Mouse (Mus musculus) limb, embryonic 10.5 days (tissue): ENCODE measurements around the gene Blnk. TPM values are rescaled to one million over a fixed set of nuclear protein-coding genes. Genes with fewer than 3 reads are reported as not detected.
A peak's percentile ranks its signal among the peaks of the same experiment; 100 is the strongest.

Experiments used
- DNase-seq: peaks from one replicate; pipeline ENCODE4 v3.0.0-alpha.2; 2017; ENCODE audit warnings: low spot score
- H3K27ac ChIP-seq: fragments of 300-500 bp; sonication (generic); 2 replicates; pipeline ENCODE4 v1.5.1; 2016; ENCODE audit warnings: mild to moderate bottlenecking
- H3K27me3 ChIP-seq: fragments of 300-500 bp; sonication (generic); 2 replicates; pipeline ENCODE4 v1.6.1; 2016; ENCODE audit warnings: low read depth, mild to moderate bottlenecking; ENCODE audit not compliant: poor library complexity, severe bottlenecking
- H3K36me3 ChIP-seq: fragments of 300-500 bp; sonication (generic); 2 replicates; pipeline ENCODE4 v1.6.1; 2016; ENCODE audit warnings: mild to moderate bottlenecking, moderate library complexity
- H3K4me1 ChIP-seq: fragments of 300-500 bp; sonication (generic); 2 replicates; pipeline ENCODE4 v1.6.1; 2016
- H3K4me3 ChIP-seq: fragments of 300-500 bp; sonication (generic); 2 replicates; pipeline ENCODE4 v1.5.1; 2016; ENCODE audit warnings: mild to moderate bottlenecking, moderate library complexity
- H3K9me3 ChIP-seq: fragments of 300-500 bp; sonication (generic); replicated peaks from 2 replicates; pipeline ENCODE4 v1.6.1; 2016; ENCODE audit warnings: mild to moderate bottlenecking
- WGBS: fragments of 180-500 bp; shearing (Covaris S2); methylation state at CpG from one replicate; pipeline ENCODE4 v1.1.7; 2016; 5-methylcytosine and 5-hydroxymethylcytosine counted together
- polyA plus RNA-seq: library from polyadenylated mRNA; unstranded; fragments of >200 nt; fragmentation: Nextera tagmentation; extraction: Ambion mirVana; gene quantifications from 2 replicates; pipeline ENCODE4 v1.2.1, GENCODE M21; 2016

Gene Blnk
- 0.45 and 0.93 TPM in 2 replicates for polyA plus RNA-seq

GRCm38 (mm10) chr19:40994057-40994585, at the start of gene Blnk:
Gene Blnk (minus strand): TSS chr19:40994535.
- H3K4me3 ChIP-seq: no peak within 1 kb of the TSS
- 52% methylated on average over 8 of the region's 8 CpGs for WGBS
- H3K27me3 ChIP-seq: no peaks in the 10 kb centered on the region
- peaks cover 33% of the 10 kb centered on the region for H3K4me1 ChIP-seq
- H3K27ac ChIP-seq: 0 out of 2 replicates have a peak within 1 kb of the TSS, but pooled peaks have one; percentile 25
- no peaks in the 10 kb centered on the region for H3K36me3 ChIP-seq
- DNase-seq: no peak
- no peaks in the 10 kb centered on the region for H3K9me3 ChIP-seq

GRCm38 (mm10) chr19:41039110-41039509, 44.8 kb upstream of the Blnk start:
- WGBS: 84% methylated on average over 7 of the region's 7 CpGs
- Histone ChIP-seq H3K27ac (no peak overlapping the region), H3K36me3 (no peaks in the 10 kb centered on the region), H3K9me3 (no peaks in the 10 kb centered on the region), H3K4me3 (no peak overlapping the region), H3K4me1 (no peaks in the 10 kb centered on the region), H3K27me3 (no peaks in the 10 kb centered on the region)
- no peak for DNase-seq

DNA sequence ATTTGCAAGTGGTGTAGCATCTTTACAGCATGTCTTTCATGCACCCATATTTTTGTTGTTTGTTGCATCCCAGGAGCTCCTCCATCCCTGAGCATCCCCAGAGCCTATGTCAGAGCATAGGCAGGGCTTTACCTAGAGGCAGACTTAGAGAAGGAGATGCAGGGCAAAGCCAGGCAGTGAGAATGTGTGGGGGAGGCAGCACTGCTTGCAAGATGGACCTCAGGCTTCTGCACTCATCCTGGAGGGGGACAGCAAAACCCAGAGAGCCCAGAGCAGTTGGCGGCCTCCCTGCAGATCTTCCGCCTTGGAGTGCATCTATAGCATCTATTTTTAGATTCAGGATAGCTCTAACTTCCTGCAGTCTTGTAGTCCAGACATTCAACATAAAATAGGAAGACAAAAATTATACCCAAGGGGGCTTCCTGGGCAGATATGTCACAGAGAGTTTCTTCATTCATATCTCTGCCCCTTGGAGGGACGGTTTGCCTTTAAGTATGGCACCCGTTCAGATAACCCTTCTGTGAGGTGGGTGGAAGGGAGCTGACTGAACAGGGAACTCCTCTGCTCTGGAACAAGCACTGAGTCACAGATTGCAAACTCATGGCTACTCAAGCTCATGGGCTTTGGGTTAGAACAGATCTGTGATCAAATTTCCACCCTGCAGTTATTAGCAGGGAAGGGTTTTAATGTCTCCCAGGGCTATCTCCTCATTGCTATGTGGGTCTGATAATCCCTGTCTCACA, 41.6 kb upstream of the Blnk start:
- no peak overlapping the region for H3K4me3 ChIP-seq
- H3K27ac ChIP-seq: no peak overlapping the region
- no peaks in the 10 kb centered on the region for H3K4me1 ChIP-seq
- DNase-seq: no peak
- no peaks in the 10 kb centered on the region for H3K36me3 ChIP-seq
- 88% methylated on average over 4 of the region's 4 CpGs for WGBS
- H3K27me3 ChIP-seq: no peaks in the 10 kb centered on the region
- no peaks in the 10 kb centered on the region for H3K9me3 ChIP-seq

- 90% methylated on average over 6 of the region's 6 CpGs for WGBS
- H3K4me1 ChIP-seq: no peaks in the 10 kb centered on the region
- H3K4me3 ChIP-seq: no peak overlapping the region
- DNase-seq: no peak
- no peaks in the 10 kb centered on the region for H3K27me3 ChIP-seq
- no peak overlapping the region for H3K27ac ChIP-seq
- H3K36me3 ChIP-seq: no peaks in the 10 kb centered on the region
- no peaks in the 10 kb centered on the region for H3K9me3 ChIP-seq
Measured at GRCm38 (mm10) chr19:41031869-41032268, 37.5 kb upstream of the Blnk start.

DNA sequence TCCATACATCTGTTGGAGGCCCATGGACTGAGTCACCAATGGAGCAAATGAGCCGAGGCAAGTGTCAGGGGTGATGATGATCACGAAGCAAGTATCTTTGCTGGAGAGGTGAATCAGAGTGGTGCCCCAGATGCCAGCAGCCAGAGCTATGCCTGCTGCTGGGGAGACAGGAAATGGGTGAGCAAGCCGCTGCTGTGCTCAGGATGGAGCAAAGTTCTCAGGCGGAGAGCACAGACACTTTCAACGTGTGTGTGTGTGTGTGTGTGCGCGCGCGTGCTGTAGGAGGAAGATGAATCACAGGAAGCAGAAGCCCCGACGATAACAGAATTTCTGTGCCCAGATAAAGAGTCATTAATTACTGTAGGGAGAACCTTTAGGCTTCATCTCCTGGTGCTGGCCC, 36.7 kb upstream of the Blnk start:
- H3K27me3 ChIP-seq: no peaks in the 10 kb centered on the region
- no peaks in the 10 kb centered on the region for H3K4me1 ChIP-seq
- no peaks in the 10 kb centered on the region for H3K9me3 ChIP-seq
- no peak overlapping the region for H3K27ac ChIP-seq
- no peaks in the 10 kb centered on the region for H3K36me3 ChIP-seq
- DNase-seq: no peak
- no peak overlapping the region for H3K4me3 ChIP-seq
- 85% methylated on average over 11 of the region's 11 CpGs for WGBS

DNA sequence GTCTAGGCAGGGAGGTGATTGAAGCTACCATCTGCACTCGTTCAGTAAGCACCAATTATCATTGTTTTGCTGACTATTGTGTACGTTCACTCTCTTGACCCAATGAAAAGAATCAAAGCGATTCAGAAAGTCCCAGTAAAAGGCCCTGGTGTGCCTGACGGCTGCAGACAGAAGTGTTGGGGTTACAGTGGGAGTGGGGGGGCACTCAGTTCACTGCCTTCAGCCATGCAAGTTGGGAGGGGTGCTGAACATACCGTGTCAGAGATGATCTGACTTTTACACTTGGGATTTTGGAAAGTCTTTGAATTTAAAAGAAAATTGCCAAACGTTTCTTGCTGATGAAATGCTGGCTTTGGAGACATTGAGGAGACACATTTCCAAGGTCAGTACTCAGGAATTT, 35.8 kb upstream of the Blnk start:
- Histone ChIP-seq H3K4me3 (no peak overlapping the region), H3K36me3 (no peaks in the 10 kb centered on the region)
- WGBS: 81% methylated on average over 6 of the region's 6 CpGs

DNA sequence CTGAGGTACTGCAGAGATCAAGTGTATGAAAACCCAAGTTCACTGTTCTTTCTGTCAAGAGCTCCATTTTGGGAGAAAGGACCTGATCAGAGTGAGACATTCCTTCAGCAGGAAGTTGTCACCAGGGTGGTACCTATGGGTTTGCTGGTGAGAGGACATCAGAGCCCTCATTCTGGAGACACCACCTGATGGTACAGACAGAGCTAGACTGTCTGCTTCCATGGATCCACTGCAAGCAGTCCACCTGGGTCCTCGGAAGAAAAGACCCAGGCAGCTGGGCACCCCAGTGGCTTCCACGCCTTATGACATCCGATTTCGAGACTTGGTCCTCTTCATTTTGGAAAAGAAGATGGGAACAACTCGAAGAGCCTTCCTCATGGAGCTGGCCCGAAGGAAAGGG, 34.9 kb upstream of the Blnk start, which contains the start of gene Dntt:
TSS of gene Dntt (plus strand) at position 57 of the 400 bp plus-strand sequence.
- H3K36me3 ChIP-seq: no peaks in the 10 kb centered on the region
- DNase-seq: no peak
- H3K27me3 ChIP-seq: no peaks in the 10 kb centered on the region
- no peak within 1 kb of the TSS for H3K4me3 ChIP-seq
- no peaks in the 10 kb centered on the region for H3K9me3 ChIP-seq
- H3K4me1 ChIP-seq: no peaks in the 10 kb centered on the region
- 89% methylated on average over 6 of the region's 6 CpGs for WGBS
- H3K27ac ChIP-seq: no peak within 1 kb of the TSS

More for the DNA sequence above, 35.8 kb upstream of the Blnk start:
- H3K9me3 ChIP-seq: no peaks in the 10 kb centered on the region
- no peak for DNase-seq
- H3K4me1 ChIP-seq: no peaks in the 10 kb centered on the region
- no peak overlapping the region for H3K27ac ChIP-seq
- H3K27me3 ChIP-seq: no peaks in the 10 kb centered on the region

DNA sequence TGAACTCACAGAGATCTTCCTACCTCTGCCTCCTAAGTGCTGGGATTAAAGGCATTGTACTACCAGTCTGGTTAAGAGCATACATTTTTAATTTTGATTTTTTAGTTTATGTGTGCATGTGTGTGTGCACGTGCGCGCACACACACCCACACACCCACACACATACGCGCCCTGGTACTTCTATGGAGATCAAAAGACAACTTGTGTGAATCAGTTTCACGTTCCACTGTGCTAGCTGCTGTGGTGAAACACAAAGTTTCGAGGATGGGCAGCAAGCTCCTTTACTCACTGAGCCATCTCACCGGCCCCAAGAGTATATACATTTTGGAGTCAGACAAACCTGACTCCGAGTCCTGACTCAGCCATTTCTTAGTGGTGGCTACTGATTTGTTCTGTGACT, 33.3 kb upstream of the Blnk start:
- WGBS: 93% methylated on average over 9 of the region's 9 CpGs
- Histone ChIP-seq H3K9me3 (no peaks in the 10 kb centered on the region), H3K27ac (no peak overlapping the region), H3K36me3 (no peaks in the 10 kb centered on the region), H3K4me1 (0 out of 2 replicates have a peak, but pooled peaks cover 2% of the 10 kb centered on the region), H3K27me3 (no peaks in the 10 kb centered on the region), H3K4me3 (no peak overlapping the region)
- no peak for DNase-seq

- 94% methylated on average over 5 of the region's 5 CpGs for WGBS
- no peak for DNase-seq
- no peaks in the 10 kb centered on the region for H3K27me3 ChIP-seq
- 0 out of 2 replicates have a peak, but pooled peaks cover 2% of the 10 kb centered on the region for H3K4me1 ChIP-seq
- H3K4me3 ChIP-seq: no peak overlapping the region
- no peak overlapping the region for H3K27ac ChIP-seq
- no peaks in the 10 kb centered on the region for H3K9me3 ChIP-seq
- H3K36me3 ChIP-seq: no peaks in the 10 kb centered on the region
Measured at GRCm38 (mm10) chr19:41027024-41027423, 32.7 kb upstream of the Blnk start.

GRCm38 (mm10) chr19:41026551-41026950, 32.2 kb upstream of the Blnk start:
- H3K27me3 ChIP-seq: no peaks in the 10 kb centered on the region
- H3K9me3 ChIP-seq: no peaks in the 10 kb centered on the region
- no peak for DNase-seq
- H3K4me3 ChIP-seq: no peak overlapping the region
- H3K4me1 ChIP-seq: 0 out of 2 replicates have a peak, but pooled peaks cover 2% of the 10 kb centered on the region
- H3K27ac ChIP-seq: no peak overlapping the region
- WGBS: 92% methylated on average over 8 of the region's 8 CpGs
- no peaks in the 10 kb centered on the region for H3K36me3 ChIP-seq

GRCm38 (mm10) chr19:41022244-41022643, 27.9 kb upstream of the Blnk start:
- 89% methylated on average over 4 of the region's 4 CpGs for WGBS
- H3K9me3 ChIP-seq: no peaks in the 10 kb centered on the region
- no peak overlapping the region for H3K27ac ChIP-seq
- no peaks in the 10 kb centered on the region for H3K36me3 ChIP-seq
- no peak for DNase-seq
- H3K27me3 ChIP-seq: 0 out of 2 replicates have a peak, but pooled peaks cover 2% of the 10 kb centered on the region
- no peak overlapping the region for H3K4me3 ChIP-seq
- H3K4me1 ChIP-seq: 0 out of 2 replicates have a peak, but pooled peaks cover 2% of the 10 kb centered on the region

DNA sequence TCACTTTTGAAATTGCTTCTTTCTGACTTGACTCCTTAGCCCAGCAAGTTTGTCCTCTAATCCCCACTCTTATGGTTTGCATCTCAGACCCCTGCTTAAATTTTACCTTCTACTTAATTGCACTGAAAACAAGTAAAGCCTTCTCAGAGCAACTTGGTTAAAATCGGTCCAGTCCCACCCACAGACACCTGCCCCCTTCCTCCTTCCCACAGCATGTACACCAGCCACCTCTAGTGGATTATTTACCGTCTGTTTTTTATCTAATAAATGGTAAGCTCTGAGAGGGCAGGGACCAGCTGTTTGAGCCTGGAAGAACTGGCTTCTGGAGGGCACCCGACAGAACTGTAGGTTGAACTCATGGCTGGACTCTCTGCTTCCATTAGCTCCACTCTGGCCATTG, 26.2 kb upstream of the Blnk start:
- 70% methylated on average over 3 of the region's 3 CpGs for WGBS
- Histone ChIP-seq H3K27me3 (0 out of 2 replicates have a peak, but pooled peaks cover 2% of the 10 kb centered on the region), H3K27ac (no peak overlapping the region), H3K9me3 (no peaks in the 10 kb centered on the region), H3K4me3 (no peak overlapping the region), H3K36me3 (no peaks in the 10 kb centered on the region), H3K4me1 (peaks cover 5% of the 10 kb centered on the region)
- DNase-seq: no peak

DNA sequence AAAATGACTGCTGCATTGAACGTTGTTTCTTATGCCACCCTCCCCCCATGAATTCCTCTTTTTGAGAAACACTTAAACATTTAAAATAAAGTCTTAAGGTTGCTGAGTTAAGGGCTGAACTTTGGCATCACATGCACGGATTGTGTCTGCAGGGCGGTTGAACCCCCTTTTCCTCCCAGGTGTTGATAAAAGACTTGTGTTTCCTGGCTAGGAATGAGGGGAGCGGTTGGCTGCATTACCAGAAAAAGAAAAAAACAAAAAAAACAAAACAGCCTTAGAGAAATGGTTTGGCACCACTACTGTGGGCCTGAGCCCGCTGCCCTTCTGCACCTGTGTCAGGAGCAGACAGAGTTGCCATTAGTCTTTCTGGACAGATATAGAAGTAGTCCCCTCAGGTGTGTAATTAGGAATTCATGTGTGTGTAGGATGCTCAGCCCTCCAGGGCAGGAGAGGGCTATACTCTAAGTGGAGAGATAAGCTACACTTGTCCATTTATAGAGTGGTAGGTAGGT, 24.9 kb upstream of the Blnk start:
- peaks cover 5% of the 10 kb centered on the region for H3K4me1 ChIP-seq
- no peak overlapping the region for H3K27ac ChIP-seq
- H3K4me3 ChIP-seq: no peak overlapping the region
- H3K9me3 ChIP-seq: no peaks in the 10 kb centered on the region
- H3K36me3 ChIP-seq: no peaks in the 10 kb centered on the region
- no peak for DNase-seq
- WGBS: 91% methylated on average over 5 of the region's 5 CpGs
- H3K27me3 ChIP-seq: 0 out of 2 replicates have a peak, but pooled peaks cover 6% of the 10 kb centered on the region
